Mouse (Mus musculus): Measurements from ENCODE around the gene Tuba3a. TPM values are rescaled to one million over a fixed set of nuclear protein-coding genes. Genes with fewer than 3 reads are reported as not detected.
"Not testable (repeated sequence)": the region's sequence is repeated elsewhere in the genome, so short reads cannot be mapped to it uniquely, and the experiment has no call there.

Tuba3a gene
- total RNA-seq, 2 experiments from 2014 or later = not detected

DNA sequence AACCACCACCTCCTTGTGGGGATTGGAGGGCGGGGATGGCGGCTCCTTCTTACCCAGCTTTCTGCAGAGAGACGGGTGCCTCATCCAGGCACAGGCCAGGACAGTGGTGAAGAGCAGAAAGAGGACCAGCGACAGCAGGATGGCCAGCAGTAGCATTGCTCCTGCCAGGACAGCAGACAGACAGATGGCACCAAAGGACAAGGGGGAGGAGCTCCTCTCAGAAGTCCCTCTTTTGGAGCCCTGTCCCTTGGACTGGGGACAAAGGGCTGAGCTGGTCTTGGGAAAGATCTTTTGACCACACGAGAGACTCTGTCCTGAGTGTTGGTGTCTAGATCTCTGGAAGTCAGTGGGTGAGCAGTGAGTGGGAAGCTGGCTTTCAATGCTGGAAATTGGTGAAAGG, 23.6 kb upstream of the Tuba3a start:
- intact Hi-C loops (cut with DNase I) = no loop called here
- DNase-seq = no peak

DNA sequence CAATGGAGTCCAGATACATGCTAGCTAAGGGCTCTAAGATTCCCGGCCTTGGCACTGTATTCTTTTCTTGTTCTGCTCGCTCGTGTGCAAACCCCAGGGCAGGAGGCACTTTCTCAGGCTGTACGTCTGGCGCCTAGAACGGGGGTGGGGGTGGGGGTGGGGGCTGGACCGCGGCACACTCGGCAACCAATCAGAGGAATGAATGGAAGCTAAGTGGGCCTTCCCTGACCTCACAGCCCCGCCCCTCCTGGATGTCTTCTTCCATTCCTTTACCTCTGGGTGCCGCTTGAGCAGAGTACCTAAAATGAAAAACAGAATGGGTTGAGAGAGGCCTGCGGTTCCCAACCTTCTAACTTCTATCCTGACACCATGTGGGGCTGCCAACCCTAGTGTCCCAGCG, 23.1 kb upstream of the Tuba3a start:
- intact Hi-C loops (cut with DNase I) = no loop called here
- no peak for DNase-seq

DNA sequence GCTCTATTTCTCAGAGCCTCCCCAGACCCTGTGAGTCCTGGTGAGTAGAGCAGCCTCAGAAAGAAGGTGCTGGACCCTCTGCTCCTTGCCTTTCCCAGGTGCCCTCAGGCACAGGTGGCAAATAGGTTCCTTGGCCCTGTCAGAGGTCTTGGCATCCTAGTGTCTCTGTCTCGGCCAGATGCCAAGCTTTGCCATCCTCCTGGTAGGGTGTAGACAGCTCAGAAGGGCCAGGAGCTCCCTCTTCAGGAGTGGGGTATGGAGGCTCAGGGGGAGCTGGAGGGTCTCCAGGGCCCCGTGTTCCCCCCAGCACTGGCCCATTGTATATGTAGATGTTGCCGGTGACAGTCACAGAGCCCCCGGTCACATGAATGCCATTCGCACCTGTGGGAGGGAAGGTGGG, 21.2 kb upstream of the Tuba3a start:
- intact Hi-C loops (cut with DNase I) = no loop called here

DNA sequence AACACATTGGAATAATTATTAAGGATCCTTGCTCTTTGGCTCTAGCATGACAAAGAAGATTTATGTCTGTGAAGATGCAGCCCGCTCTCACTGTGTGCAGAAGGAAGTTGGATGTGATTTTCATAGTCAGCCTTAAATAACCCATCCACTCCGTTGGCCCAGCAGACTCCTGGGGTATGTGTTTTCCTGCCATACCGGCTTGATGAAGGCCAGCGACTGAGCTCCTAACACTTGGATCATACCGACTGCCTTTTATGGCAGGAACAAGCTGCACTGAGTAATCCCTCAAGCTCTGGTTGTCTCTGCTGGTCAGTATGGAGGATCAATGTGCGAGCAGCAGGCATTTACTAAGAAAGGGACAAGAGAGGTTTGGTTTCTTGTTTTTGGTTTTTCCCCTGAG, 19.6 kb upstream of the Tuba3a start:
- no peak for DNase-seq
- intact Hi-C loops (cut with DNase I) = no loop called here

More for the DNA sequence above, 21.2 kb upstream of the Tuba3a start:
- no peak for DNase-seq

DNA sequence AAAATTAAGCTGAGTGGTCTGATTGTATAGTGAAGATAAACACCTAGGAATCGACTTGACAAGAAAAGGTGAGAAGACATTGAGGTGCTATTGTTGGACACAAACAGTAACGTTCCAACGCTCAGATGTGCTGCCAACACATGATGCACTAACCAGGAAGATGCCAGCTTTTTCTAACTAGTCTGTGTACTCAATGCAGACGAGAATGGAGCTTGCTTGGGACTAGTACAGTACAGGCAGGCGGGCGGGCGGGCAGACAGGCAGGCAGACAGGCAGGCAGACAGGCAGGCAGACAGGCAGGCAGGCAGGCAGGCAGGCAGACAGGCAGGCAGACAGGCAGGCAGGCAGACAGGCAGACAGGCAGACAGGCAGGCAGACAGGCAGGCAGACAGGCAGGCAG, 18.6 kb upstream of the Tuba3a start:
- intact Hi-C loops (cut with DNase I) = not testable (repeated sequence)

DNA sequence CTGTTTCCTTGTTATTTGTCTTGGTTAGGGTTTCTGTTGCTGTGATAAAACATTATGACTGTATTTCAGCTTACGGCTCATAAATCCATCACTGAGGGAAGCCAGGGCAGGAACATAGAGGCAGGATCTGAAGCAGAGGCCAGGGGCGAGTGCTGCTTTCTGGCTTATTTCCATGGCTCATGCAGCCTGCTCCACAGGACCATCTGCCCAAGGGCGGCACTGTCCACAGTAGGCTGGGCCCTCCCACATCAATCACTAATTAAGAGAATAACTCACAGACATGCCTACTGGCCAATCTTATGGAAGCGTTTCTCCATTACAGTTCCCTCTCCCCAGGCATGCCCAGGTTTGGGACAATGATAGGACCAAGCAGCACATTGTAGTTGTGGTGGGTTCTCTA, 17.4 kb upstream of the Tuba3a start:
- no peak for DNase-seq
- intact Hi-C loops (cut with DNase I) = no loop called here

More for the DNA sequence above, 18.6 kb upstream of the Tuba3a start:
- DNase-seq = not testable (repeated sequence)

DNA sequence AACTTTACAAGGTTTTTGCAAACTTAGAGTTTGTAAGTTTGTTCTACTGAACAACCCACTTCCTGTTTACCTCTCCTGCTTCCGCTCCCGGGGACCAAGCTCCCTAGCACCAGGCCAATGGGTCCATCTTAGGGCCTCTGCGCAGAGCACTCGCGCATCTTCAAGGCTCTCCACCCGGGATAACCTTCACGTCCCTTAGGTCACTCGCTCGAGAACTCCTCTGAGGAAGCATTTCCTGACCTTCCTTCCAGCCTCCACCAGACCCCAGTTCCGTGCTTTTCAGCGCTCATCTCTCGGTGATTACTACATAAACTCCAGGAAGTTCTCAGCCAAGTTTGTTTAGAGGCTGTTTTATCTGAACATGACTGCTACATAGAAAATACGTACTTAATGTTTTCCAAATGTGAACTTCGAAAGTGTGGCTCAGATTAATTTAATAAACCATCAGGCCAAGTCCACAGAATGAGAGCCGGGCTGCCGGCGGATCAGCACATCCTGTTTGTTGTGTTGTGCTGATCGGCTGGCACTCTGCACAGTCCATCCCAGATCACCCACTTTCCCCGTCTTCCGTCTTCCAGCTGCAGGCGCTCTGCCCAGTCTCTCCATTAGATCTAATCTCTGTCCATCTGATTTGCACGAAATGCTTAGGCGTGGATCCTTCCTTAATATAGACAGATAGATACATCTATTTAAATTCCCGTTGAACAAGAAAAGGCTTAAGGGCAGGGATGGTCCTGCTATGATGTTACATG, 16.6 kb upstream of the Tuba3a start:
- intact Hi-C loops (cut with DNase I) = no loop called here
- no peak for DNase-seq

DNA sequence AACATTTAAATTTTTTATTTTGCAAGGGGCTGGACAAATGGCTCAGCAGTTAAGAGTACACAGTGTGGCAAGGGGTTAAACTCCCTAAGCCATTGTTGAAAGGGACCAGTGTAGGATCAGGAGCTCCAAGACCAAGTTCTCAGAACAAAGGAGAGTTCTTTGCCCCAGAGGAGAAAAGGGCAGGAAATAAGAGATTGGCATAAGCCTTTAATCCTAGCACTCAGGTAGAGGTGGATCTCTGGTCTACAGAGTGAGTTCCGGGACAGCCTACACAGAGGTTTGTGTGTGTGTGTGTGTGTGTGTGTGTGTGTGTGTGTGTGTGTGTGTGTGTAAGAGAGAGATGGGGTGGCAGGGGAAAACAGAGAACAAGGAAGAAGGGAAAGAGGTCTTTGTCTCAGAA, 15.1 kb upstream of the Tuba3a start:
- DNase-seq = no peak
- intact Hi-C loops (cut with DNase I) = no loop called here

DNA sequence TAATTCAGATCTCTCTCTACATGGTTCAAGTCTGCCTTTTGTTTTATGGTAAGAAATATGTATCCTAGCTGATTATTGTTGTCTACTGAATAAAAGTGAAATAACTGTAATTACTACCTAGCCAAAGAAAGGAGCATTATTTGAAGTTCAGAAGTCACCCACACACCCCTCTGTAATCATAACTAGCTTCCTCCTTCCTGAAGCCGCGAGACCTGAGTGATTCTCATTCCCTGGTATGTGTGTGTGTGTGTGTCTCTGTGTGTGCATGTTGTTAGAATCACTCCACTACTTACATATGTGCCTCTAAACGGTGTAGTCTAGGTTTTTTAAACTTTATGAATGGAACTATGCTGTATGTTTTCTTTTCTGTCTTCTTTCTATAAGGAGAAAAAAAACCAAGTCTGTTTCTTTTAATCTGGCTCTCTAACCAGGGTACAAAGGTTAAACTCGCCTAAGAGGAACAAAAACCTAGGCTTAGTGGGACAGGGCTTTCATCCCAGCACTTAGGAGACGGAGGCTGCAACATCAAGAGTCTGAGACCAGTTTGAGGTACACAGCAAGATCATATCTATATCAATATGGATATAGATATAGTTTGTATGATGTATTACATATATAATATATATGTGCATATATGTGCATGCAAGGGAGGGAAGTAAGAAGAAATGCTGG, 11.4 kb upstream of the Tuba3a start:
- no peak for DNase-seq
- intact Hi-C loops (cut with DNase I) = no loop called here

DNA sequence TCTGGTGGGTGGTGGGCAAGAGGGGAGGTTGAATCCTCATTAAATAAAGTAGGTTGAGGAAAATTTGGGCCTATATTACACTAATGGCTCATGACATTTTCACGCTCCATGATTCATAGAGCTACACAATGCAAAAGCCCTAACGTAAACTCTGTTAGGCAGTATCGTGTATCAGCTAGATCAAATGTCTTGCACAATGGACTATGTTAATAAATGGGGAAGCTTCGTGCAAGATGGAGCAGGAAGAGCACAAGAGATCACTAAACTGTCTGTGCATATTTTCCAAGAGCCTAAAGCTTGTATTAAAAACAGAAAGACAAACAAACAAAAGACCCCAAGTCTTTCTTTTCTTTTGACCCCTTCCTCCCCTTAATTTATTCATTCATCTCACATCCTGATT, 8.2 kb upstream of the Tuba3a start:
- intact Hi-C loops (cut with DNase I) = no loop called here
- no peak for DNase-seq

DNA sequence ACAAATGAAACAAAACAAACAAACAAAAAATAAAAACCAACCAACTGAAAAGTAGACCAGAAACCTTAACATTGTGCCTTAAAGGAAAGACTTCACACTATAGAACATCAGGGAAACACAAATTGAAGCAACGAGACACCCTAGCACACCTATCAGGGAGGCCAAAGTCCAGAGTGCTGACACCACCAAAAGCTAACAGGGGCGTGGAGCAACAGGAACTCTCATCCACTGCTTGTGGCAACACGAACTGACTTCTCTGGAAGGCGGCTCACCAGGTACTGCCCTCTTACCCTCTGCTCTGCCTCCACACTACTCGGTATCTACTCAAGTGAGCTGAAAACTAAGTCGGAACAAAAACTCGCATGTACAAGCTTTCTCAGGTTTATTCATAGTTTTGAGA, 6.4 kb upstream of the Tuba3a start:
- intact Hi-C loops (cut with DNase I) = no loop called here
- DNase-seq = no peak

DNA sequence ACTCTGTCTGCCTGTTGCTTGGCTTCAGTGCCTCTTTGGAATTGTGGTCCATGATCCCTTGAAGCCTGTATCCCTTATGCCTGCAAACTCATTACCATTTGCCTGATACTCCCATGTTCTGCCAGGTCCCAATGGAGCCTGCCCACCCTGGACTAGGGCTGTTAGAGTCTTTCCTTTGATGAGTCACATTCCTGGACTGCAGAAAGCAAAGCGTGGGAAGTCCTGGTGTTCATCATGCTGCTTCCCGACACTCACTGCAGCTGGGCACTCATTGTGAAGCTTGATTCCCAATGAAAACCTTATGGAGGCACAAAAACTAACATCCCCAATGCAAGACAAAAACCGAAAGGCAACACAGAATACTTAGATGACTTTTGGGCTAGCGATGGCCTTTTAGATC, 5.5 kb upstream of the Tuba3a start:
- intact Hi-C loops (cut with DNase I) = no loop called here
- DNase-seq = no peak

DNA sequence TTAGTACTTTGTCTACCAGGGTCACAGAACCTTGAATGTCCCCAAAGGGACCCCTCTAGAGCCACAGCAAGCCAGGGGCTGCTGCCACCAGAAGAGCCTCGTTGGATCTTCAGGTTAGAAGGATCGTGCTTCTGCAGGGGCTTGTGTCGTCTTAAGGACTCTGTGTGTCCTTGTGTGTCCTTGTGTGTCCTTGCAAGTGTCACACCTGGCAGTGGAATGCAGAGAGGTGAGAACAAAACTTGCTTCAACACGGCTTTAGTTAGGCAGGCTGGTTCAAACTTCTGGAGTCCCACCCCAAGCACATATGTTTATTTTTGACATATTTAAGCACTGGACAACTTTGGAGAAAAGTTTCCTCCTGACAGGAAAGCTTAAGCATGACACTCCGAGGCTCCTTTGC, 2.9 kb upstream of the Tuba3a start:
- intact Hi-C loops (cut with DNase I) = no loop called here
- DNase-seq = no peak

DNA sequence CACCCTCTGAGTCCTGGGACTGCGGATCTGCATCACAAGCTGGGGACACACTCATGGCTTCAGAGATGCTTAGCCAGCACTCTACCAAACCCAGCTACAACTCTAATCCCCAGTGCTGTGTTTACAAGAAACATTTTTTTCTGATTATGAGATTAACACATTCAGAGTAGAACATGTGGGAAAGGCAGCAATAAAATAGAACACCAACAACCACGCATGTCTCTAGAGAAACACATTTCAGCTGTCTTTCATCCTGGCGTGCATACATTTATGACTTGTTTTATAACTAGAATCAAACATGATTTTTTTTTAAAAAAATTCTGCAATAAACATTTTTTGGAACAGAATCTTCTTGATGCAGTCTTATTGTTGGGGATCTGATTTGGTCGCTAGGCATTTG, 1.1 kb upstream of the Tuba3a start:
- DNase-seq = no peak
- intact Hi-C loops (cut with DNase I) = no loop called here

DNA sequence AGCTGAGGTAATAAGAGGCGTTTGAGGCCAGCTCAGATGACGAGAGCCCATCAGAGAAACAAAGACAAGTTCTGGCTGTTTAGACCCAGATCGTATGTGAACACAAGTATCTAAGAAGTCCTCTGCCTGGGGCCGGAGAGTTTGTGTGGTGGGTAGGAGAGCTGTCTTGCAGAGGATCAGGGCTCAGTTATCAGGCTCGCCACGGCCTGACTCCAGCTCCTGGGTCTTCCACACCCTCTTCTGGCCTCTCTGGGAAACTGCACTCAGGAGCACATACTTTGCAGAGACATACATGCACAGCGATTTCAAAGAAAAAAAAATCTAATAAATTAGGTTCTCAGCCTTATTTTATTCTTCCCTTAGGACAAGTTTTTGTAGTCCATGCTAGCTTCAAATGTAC, 1.1 kb downstream of the Tuba3a start:
- intact Hi-C loops (cut with DNase I) = no loop called here
- no peak for DNase-seq

DNA sequence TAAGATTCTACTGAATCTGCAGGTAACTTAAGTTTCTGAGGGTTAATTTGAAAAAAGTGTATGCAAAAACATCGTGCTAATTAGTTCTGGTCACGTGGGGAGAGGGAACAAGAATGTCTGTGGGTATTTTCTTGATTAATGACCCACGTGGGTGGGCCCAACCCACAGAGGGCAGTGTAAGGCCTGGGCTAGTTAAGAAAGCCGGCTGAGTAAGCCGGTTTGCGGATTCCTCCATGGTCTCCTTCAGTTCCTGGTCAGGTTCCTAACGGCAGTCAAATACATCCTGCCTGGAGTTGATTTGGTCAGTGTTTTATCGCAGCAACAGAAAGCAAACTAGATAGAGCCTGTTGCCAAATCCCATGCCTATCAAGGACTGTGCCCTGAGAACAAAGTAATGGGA, 1.6 kb downstream of the Tuba3a start:
- no peak for DNase-seq
- intact Hi-C loops (cut with DNase I) = no loop called here

DNA sequence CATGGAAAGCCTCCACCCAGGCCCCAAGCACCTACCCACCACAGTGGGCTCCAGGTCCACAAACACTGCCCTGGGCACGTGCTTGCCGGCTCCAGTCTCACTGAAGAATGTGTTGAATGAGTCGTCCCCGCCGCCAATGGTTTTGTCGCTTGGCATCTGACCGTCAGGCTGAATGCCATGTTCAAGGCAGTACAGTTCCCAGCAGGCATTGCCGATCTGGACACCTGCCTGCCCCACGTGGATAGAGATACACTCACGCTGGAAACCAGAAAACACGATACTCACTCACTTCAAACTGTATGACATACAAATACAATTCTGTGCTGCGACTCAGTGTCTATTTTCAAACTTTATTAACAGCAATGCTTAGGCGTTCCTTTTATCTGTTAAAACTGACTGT, 3.1 kb downstream of the Tuba3a start:
- intact Hi-C loops (cut with DNase I); DNase-seq: not testable (repeated sequence)

DNA sequence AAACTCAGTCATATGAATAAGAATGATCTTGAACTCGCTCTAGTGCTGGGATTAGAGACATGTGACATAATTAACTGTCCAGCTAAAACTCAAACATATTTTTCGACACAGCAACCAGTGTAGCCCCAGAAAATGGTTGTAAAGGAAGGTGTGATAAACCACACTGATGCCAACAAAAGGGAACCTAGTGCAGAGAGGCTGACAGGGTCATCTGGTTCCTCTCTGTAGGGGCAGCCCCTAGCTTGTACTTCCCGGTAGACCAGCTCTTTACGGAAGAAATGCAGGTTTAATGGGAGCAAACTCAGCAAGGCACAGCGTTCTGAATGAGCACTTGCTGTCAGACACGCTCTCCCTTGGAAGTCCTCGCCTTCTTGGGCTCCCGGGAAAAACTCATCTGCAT, 6.1 kb downstream of the Tuba3a start:
- intact Hi-C loops (cut with DNase I) = loop anchor here (5.0 kb wide), 1 partner anchor 83 kb away; no protein-coding TSS in a partner anchor

DNA sequence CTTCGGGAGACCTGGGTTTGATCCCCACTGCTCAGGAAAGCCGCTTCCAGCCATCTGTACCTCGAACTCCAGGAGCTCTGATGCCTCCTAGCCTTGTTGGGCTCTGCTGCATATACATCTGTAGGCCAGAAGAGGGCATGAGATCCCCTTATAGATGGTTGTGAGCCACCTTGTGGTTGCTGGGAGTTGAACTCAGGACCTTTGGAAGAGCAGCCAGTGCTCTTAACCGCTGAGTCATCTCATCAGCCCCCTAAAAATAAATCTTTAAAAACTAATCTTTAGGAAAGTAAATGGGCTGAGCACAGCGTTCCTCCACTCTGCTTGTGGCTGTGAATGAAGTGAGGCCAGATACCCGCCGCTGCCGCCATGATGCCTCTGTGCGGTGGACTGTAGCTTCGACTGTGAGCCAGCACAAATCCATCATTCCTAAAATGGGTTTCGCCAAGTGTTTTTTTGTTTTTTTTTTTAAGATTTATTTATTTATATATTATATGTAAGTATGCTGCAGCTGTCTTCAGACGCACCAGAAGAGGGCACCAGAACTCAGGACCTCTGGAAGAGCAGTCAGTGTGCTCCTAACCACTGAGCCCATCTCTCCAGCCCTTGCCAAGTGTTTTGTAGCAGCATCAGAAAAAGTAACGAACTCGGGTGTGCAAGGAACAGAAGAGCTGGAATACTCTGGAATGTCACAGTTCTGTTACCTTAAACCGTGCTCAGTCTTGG, 10.8 kb downstream of the Tuba3a start:
- intact Hi-C loops (cut with DNase I) = loop anchor here (5.0 kb wide), 3 partner anchors 87 to 228 kb away; partner anchors contain the start of gene Acrbp
- peak in 1 of 2 experiments; percentile 21 for DNase-seq

More for the DNA sequence above, 6.1 kb downstream of the Tuba3a start:
- DNase-seq = no peak

DNA sequence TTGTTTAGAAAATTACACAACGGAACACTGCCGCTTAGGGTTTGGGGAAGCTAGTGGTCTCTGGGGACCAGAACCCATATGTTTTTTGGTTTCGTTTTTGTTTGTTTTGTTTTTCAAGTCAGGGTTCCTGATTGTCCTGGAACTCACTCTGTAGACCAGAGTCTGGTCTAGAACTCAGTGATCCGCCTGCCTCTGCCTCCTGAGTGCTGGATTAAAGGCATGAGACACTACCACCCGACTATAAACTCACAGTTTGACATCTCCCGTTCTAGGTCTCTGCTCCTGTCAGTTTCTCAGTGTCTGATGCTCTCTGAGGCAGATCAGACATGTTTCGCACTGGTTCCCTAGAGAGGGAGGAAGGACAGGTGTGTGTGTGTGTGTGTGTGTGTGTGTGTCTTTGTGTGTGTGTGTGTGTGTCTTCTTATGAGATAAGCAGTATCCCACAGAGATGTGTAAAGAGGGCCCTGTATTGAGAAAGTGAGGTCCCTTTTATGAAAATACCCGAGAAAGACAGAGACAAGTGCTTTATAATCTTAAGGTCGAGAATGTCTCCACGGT, 13.5 kb downstream of the Tuba3a start:
- intact Hi-C loops (cut with DNase I) = loop anchor here (1.0 to 5.0 kb wide), 3 partner anchors 56 to 225 kb away; partner anchors contain the start of gene Acrbp

More for the DNA sequence above, 13.5 kb downstream of the Tuba3a start:
- DNase-seq = no peak

Measured in gastrocnemius, postnatal 36 days (tissue).